Mouse (Mus musculus) liver, postnatal 0 days (tissue): ENCODE data around the gene Slc38a9. TPM values are rescaled to one million over a fixed set of nuclear protein-coding genes. Genes with fewer than 3 reads are reported as not detected.
A peak's percentile ranks its signal among the peaks of the same experiment; 100 is the strongest.

ENCODE experiments used
- ATAC-seq: fragments of 200-750 bp; cut with Nextera tagmentation; 2 replicates; pipeline ENCODE4 v1.8.0; 2017; ENCODE audit warnings: mild to moderate bottlenecking, moderate library complexity
- DNase-seq: peaks from one replicate; pipeline ENCODE4 v3.0.0-alpha.2; 2016
- H3K27ac ChIP-seq: fragments of 300-500 bp; sonication (generic); 2 replicates; pipeline ENCODE4 v1.5.1; 2014; ENCODE audit warnings: antibody characterized with exemption, moderate library complexity, mild to moderate bottlenecking, low read depth
- H3K27me3 ChIP-seq: fragments of 300-500 bp; sonication (generic); 2 replicates; pipeline ENCODE4 v1.6.1; 2014; ENCODE audit warnings: low read length, control low read depth, mixed read lengths; ENCODE audit not compliant: insufficient read depth
- H3K36me3 ChIP-seq: fragments of 300-500 bp; sonication (generic); replicated peaks from 2 replicates; pipeline ENCODE4 v1.6.1; 2014; ENCODE audit warnings: mild to moderate bottlenecking, control low read depth, low read length, moderate library complexity, mixed read lengths; ENCODE audit not compliant: insufficient read depth
- H3K4me1 ChIP-seq: fragments of 300-500 bp; sonication (generic); 2 replicates; pipeline ENCODE4 v1.6.1; 2014; ENCODE audit warnings: antibody characterized with exemption, mild to moderate bottlenecking, control low read depth; ENCODE audit not compliant: insufficient read depth
- H3K4me2 ChIP-seq: fragments of 300-500 bp; sonication (generic); 2 replicates; pipeline ENCODE4 v1.6.1; 2014; ENCODE audit warnings: low read depth, mild to moderate bottlenecking, low read length, moderate library complexity, mixed read lengths
- H3K4me3 ChIP-seq: fragments of 300-500 bp; sonication (generic); 2 replicates; pipeline ENCODE4 v1.5.1; 2014; ENCODE audit warnings: low read depth, low read length
- H3K9ac ChIP-seq: fragments of 300-500 bp; sonication (generic); replicated peaks from 2 replicates; pipeline ENCODE4 v1.6.1; 2014; ENCODE audit warnings: mild to moderate bottlenecking, moderate library complexity
- H3K9me3 ChIP-seq: fragments of 300-500 bp; sonication (generic); 2 replicates; pipeline ENCODE4 v1.6.1; 2016; ENCODE audit warnings: mild to moderate bottlenecking, control low read depth, low read length, mixed read lengths
- CTCF ChIP-seq: sonication (generic); IDR thresholded peaks from 2 replicates; pipeline ENCODE4 v1.5.1; 2016; ENCODE audit warnings: antibody characterized with exemption, low read depth
- EP300 ChIP-seq: IDR thresholded peaks from 2 replicates; pipeline ENCODE4 v1.6.1; 2016; ENCODE audit warnings: antibody characterized with exemption, low read depth, mild to moderate bottlenecking
- WGBS: fragments of 180-500 bp; shearing (Covaris S2); extraction: QIAGEN DNeasy Blood & Tissue Kit; methylation state at CpG from one replicate; pipeline ENCODE4 v1.1.7; 2014; ENCODE audit not compliant: insufficient replicate concordance; 5-methylcytosine and 5-hydroxymethylcytosine counted together
- polyA plus RNA-seq: library from polyadenylated mRNA; unstranded; fragments of >200 nt; fragmentation: Nextera tagmentation; extraction: Ambion mirVana; gene quantifications from 2 replicates; pipeline ENCODE4 v1.2.1, GENCODE M21; 2015

Gene Slc38a9
- polyA plus RNA-seq, 1 experiment from 2014 or later = 11.9 TPM

GRCm38 (mm10) chr13:112765654-112766053, 105.1 kb downstream of the Slc38a9 start:
- no peaks in the 10 kb centered on the region for H3K27me3 ChIP-seq
- H3K9me3 ChIP-seq = no peaks in the 10 kb centered on the region
- H3K4me2 ChIP-seq = no peak overlapping the region
- no peak for DNase-seq
- no peaks in the 10 kb centered on the region for H3K36me3 ChIP-seq
- no peak overlapping the region for H3K27ac ChIP-seq
- TF ChIP-seq EP300 (no peak), CTCF (no peak)
- no peak overlapping the region for H3K9ac ChIP-seq
- WGBS = 78% methylated on average over 3 of the region's 3 CpGs
- no peak overlapping the region for H3K4me3 ChIP-seq
- no peak for ATAC-seq
- peaks cover 9% of the 10 kb centered on the region for H3K4me1 ChIP-seq

GRCm38 (mm10) chr13:112770528-112771328, 110.2 kb downstream of the Slc38a9 start:
- Histone ChIP-seq H3K9ac (no peak overlapping the region), H3K27me3 (no peaks in the 10 kb centered on the region), H3K4me2 (no peak overlapping the region), H3K9me3 (no peaks in the 10 kb centered on the region), H3K4me1 (peaks cover 6% of the 10 kb centered on the region), H3K27ac (peak overlapping the region; percentile 22; the same call in 1 of the 2 replicates), H3K36me3 (no peaks in the 10 kb centered on the region), H3K4me3 (no peak overlapping the region)
- TF ChIP-seq EP300 (no peak), CTCF (no peak)
- DNase-seq = no peak
- WGBS = 59% methylated on average over 11 of the region's 11 CpGs
- no peak for ATAC-seq

- 46% methylated on average over 15 of the region's 15 CpGs for WGBS
- no peak overlapping the region for H3K4me3 ChIP-seq
- ATAC-seq (no peak), DNase-seq (no peak)
- no peak overlapping the region for H3K27ac ChIP-seq
- H3K4me2 ChIP-seq = no peak overlapping the region
- H3K4me1 ChIP-seq = peaks cover 6% of the 10 kb centered on the region
- H3K36me3 ChIP-seq = no peaks in the 10 kb centered on the region
- no peak overlapping the region for H3K9ac ChIP-seq
- no peaks in the 10 kb centered on the region for H3K9me3 ChIP-seq
- H3K27me3 ChIP-seq = no peaks in the 10 kb centered on the region
- peak; percentile 69 for TF ChIP-seq EP300
- TF ChIP-seq CTCF = no peak
Observed at GRCm38 (mm10) chr13:112771447-112772208, 111.1 kb downstream of the Slc38a9 start.

GRCm38 (mm10) chr13:112772252-112772651, 111.7 kb downstream of the Slc38a9 start:
- TF ChIP-seq CTCF (no peak), EP300 (peak; percentile 1; the same call in 1 of the 2 replicates)
- H3K27ac ChIP-seq = no peak overlapping the region
- no peaks in the 10 kb centered on the region for H3K36me3 ChIP-seq
- no peaks in the 10 kb centered on the region for H3K9me3 ChIP-seq
- H3K4me2 ChIP-seq = no peak overlapping the region
- no peak overlapping the region for H3K9ac ChIP-seq
- ATAC-seq = no peak
- no peak for DNase-seq
- H3K27me3 ChIP-seq = no peaks in the 10 kb centered on the region
- WGBS = 74% methylated on average over 11 of the region's 11 CpGs
- peaks cover 6% of the 10 kb centered on the region for H3K4me1 ChIP-seq
- H3K4me3 ChIP-seq = no peak overlapping the region

GRCm38 (mm10) chr13:112772861-112773260, 112.3 kb downstream of the Slc38a9 start:
- H3K9ac ChIP-seq = no peak overlapping the region
- H3K27ac ChIP-seq = no peak overlapping the region; the same call in 1 of the 2 replicates
- peaks cover 6% of the 10 kb centered on the region for H3K4me1 ChIP-seq
- no peaks in the 10 kb centered on the region for H3K9me3 ChIP-seq
- H3K36me3 ChIP-seq = no peaks in the 10 kb centered on the region
- H3K4me2 ChIP-seq = no peak overlapping the region
- no peak overlapping the region for H3K4me3 ChIP-seq
- no peaks in the 10 kb centered on the region for H3K27me3 ChIP-seq
- ATAC-seq (no peak), DNase-seq (no peak)
- no peak for TF ChIP-seq EP300
- TF ChIP-seq CTCF = no peak
- WGBS = 75% methylated on average over 14 of the region's 14 CpGs

GRCm38 (mm10) chr13:112773991-112774675, 113.6 kb downstream of the Slc38a9 start:
- H3K9ac ChIP-seq = no peak overlapping the region
- no peak overlapping the region for H3K4me3 ChIP-seq
- ATAC-seq (no peak), DNase-seq (no peak)
- H3K36me3 ChIP-seq = no peaks in the 10 kb centered on the region
- no peaks in the 10 kb centered on the region for H3K9me3 ChIP-seq
- H3K27me3 ChIP-seq = no peaks in the 10 kb centered on the region
- H3K4me1 ChIP-seq = peaks cover 6% of the 10 kb centered on the region
- no peak overlapping the region for H3K4me2 ChIP-seq
- TF ChIP-seq EP300 (no peak), CTCF (no peak)
- 89% methylated on average over 3 of the region's 3 CpGs for WGBS
- H3K27ac ChIP-seq = no peak overlapping the region
